Mouse (Mus musculus) brain, embryonic 14.5 days (tissue): ENCODE results near the gene Msantd3. TPM values are rescaled to one million over a fixed set of nuclear protein-coding genes. Genes with fewer than 3 reads are reported as not detected.
A peak's percentile ranks its signal among the peaks of the same experiment; 100 is the strongest.

Experiments used
- DNase-seq: peaks from one replicate; pipeline ENCODE4 v3.0.0-alpha.2; 2011; ENCODE audit warnings: low read depth
- CTCF ChIP-seq: fragments of 200-500 bp; IDR thresholded peaks from 2 replicates; pipeline ENCODE4 v1.5.1; 2012; ENCODE audit warnings: inconsistent platforms, mild to moderate bottlenecking, moderate library complexity, borderline replicate concordance; ENCODE audit not compliant: insufficient read depth, insufficient read length; ENCODE audit errors: extremely low read depth
- POLR2A ChIP-seq: fragments of 200-500 bp; IDR thresholded peaks from 2 replicates; pipeline ENCODE4 v1.6.1; 2012; ENCODE audit warnings: mild to moderate bottlenecking, inconsistent platforms, borderline replicate concordance; ENCODE audit not compliant: poor library complexity, insufficient read depth, insufficient read length, severe bottlenecking; ENCODE audit errors: extremely low read depth
- polyA plus RNA-seq: library from polyadenylated mRNA; depleted of rRNA; stranded (reverse); fragments of >200 nt; gene quantifications from 2 replicates; pipeline ENCODE4 v1.2.3, GENCODE M21; 2012; rRNA removed

Gene Msantd3
- polyA plus RNA-seq, 1 experiment = 54.0 TPM

DNA sequence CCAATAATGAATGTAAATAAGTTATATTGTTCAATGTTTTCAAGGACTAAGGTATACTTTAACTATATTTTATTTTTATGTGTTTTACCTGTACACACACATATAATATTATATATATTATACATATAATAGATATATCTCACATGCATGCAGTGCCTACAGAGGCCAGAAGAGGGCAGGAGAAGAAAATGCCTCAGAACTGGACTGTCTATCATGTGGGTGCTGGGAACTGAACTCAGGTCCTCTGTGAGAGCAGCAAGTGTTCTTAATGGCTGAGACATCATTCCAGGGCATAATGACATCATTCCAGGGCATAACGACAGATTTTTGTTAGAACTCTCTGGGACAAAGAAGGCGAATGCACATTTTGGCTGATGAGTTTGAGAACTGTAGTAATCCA lies 47.8 kb downstream of the Msantd3 start:
- TF ChIP-seq CTCF = peak; percentile 18; the same call in 1 of the 2 replicates
- TF ChIP-seq POLR2A = no peak
- no peak for DNase-seq

DNA sequence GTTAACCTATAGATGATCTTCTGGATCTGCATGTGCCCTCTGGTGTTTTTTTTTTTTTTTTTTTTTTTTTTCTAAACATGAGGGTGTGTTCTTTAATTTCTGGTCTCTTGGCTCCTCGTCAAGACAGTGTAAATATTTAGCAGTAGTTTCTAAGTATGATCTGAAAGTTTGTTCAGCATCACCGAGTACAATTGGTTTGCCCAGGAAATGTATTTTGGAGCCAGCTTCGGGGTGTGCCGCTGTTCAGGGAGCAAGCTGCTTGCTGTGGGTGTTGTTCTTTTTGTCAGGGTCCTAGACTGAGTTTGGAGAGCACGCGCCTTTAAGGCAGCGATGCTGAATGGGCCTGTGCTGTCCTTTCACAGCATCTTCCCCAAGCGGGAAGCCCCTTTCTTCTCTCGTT lies 48.8 kb downstream of the Msantd3 start:
- no peak for TF ChIP-seq POLR2A
- TF ChIP-seq CTCF = no peak

DNA sequence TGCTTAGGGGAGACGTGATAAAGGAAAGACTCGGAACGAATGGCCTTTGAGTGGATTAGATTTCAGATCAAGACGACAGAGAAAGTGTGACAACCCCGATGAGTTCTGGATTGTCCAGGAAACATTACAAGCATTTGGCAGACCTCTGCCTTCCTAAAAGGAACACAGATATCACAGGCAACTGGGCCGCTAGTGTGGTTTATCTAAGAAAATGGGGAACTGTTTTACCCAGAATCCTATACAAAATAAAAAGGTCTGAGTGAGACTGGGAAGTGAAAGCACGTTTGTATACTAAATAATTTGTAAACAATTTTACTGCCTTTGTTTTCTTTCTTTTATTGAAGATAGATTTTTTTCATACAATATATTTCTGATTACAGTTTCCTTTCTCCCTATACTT lies 51.1 kb downstream of the Msantd3 start:
- TF ChIP-seq CTCF (no peak), POLR2A (no peak)

More for the DNA sequence above, 48.8 kb downstream of the Msantd3 start:
- no peak for DNase-seq

DNA sequence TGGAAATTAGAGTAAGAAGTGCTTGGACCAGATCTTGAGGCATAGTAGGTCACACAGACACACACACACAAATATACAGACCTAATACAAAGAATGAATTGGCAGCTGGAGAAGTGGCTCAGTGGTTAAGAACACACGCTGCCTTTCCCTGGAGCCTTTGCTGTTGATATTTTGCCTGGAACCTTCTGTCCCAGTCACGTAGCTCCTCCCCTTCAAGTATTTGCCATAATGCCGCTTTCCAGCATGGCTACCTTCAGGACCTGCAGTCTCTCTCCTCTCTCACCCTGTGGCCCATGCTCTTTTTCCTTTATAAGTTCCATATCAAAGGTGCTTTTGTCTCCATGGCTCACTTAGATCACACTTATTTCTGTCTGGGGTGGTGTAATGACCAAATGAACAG lies 51.7 kb downstream of the Msantd3 start:
- no peak for TF ChIP-seq POLR2A
- no peak for TF ChIP-seq CTCF

More for the DNA sequence above, 51.1 kb downstream of the Msantd3 start:
- no peak for DNase-seq

DNA sequence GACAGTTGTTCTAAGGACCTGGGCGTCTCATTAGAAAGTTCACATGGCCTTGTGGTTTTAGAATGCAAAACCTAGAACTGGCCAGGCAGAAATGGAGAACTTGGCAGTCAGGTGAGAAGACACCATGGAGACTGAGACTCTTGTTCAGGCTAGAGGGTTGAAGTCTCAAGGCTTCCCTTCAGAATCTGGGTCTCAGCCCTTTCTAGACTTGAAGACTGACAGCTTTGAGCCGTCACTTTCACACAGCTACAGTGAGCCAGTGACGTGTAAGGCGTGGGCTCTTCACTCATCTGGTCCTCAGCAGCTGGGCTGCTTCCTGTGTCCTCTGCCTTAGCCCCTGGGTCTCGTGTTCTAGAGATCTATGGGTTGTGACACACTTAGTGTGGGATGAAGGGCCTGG lies 52.6 kb downstream of the Msantd3 start:
- no peak for TF ChIP-seq POLR2A
- DNase-seq = no peak

More for the DNA sequence above, 51.7 kb downstream of the Msantd3 start:
- DNase-seq = no peak

DNA sequence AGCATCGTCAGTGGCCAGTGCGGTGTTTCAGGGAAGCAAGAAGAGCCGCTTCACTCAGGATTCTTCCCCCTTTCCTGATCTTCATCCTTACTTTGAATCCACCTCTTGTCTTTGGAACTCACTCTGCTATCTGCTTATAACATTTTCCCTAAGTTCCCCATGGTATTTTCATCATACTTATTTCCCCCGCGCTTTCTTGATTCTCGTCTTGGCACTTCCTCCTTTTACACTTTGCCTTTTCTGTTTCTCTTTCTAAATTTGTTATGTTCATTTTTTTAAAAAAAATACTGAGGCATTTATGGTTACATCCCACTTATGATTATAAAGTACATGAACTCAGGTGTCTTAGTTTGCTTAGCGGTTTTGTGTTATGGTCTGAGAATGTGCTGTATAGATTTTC lies 53.1 kb downstream of the Msantd3 start:
- DNase-seq = no peak
- TF ChIP-seq POLR2A (no peak), CTCF (no peak)

DNA sequence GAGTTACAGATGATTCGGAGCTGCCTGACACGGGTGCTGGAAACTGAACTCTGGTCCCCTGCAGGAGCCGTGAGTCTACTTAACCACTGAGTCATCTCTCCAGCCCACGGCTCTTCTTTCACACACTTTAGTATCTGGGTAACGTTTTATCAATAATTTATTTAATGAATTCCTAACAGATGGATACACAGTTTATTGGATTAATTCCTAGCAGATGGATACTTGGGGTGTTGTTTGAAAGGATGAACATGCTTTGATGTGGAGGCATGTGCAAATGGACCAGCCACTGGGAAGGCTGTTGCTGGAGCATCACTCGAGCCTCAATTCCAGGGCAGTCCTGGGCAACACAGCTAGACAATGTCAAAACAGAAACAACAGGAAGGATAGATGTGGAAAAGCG lies 56.4 kb downstream of the Msantd3 start:
- no peak for DNase-seq
- TF ChIP-seq POLR2A = no peak
- no peak for TF ChIP-seq CTCF

DNA sequence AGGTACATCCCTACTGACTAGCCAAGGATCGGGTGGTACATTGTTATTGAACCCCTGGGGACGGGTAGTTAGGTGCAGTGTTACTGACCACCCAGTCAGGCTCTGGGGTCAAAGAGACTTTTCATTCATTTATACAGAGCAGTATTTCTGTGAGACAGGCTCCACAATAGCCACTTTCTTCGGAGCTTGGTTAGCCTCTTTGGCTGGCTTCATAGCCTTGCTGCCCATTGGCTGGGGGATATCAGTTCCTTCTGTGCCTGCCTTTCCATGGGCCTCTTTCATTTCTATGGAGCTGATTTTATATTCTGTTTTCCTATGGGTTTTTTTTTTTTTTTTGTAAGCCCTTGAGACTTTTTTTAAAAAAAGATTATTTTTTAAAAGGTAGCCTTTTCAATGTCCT lies 65.9 kb downstream of the Msantd3 start:
- no peak for DNase-seq
- TF ChIP-seq CTCF = no peak
- TF ChIP-seq POLR2A = no peak

DNA sequence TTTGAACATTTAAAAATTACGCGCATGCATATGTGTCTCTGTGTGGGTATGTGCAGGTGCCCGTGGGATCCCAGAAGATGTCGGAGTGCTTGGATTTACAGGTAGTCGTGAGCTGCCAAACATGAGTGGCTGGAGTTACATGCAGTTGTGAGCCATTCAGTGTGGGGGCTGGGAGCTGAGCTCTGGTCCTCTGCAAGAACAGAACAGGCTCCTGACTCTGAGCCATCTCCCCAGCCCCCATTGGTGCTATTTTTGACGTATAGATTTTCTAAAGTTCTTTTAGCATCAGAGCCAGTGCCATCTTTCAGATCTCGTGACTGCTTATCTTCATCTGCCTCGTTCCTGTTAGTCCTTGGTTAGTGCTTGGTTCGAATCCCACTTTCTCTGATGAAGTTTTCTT lies 69.8 kb downstream of the Msantd3 start:
- TF ChIP-seq POLR2A (no peak), CTCF (no peak)
- no peak for DNase-seq

DNA sequence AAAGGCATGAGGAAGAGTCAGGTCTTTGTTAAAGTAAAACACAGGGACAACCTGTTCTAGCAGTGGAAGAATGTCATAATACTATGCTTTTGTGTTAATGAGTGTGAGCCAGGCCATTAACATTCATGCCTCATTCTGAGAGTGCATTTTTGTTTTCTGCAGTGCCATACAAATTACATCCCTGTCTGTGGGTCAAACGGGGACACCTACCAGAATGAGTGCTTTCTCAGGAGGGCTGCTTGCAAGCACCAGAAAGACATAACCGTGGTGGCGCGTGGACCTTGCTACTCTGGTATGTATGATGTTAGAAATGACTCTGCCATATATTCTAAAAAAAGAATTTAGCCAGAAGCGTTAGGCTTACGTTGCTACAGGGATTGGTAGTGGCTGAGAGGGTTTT lies 70.5 kb downstream of the Msantd3 start:
- DNase-seq = no peak
- TF ChIP-seq CTCF = no peak
- no peak for TF ChIP-seq POLR2A

Other genes starting within 250 kb of the Msantd3 start
- 28.7 and 36.8 TPM in 2 replicates for gene Tex10, start 66.5 kb upstream of the Msantd3 start, polyA plus RNA-seq
- 297 and 335 TPM in 2 replicates for gene Tmeff1, start 45.2 kb downstream of the Msantd3 start, polyA plus RNA-seq
- gene Cavin4, start 123.6 kb downstream of the Msantd3 start, polyA plus RNA-seq = 2.3 and 3.4 TPM in 2 replicates